Mouse (Mus musculus): ENCODE measurements around the gene Rasl11b. TPM values are rescaled to one million over a fixed set of nuclear protein-coding genes. Genes with fewer than 3 reads are reported as not detected.

The Rasl11b gene
- polyA plus RNA-seq, 1 experiment from 2014 or later: 107 TPM

DNA sequence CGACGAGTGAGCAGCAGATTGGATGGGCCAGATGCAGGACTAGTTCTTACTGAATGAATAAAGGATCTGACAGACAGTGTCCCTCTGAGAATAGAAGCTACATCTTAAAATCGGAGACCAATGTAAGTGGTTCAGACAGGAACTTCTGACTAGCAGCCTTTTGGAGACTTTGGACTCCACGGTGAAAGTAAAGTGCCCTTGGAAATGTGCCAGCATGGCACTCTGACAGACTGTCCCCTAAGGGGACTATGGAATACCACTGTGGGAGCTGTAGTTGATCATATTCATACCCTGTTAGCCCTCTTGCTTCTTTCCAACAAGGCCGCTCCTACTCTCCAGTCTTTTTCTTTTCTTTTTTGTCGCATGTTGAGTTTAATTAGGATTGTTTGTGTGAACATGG lies 31.9 kb upstream of the Rasl11b start:
- Histone ChIP-seq H3K4me3 (no peak overlapping the region), H3K9me3 (replicated peaks) (no peaks in the 10 kb centered on the region), H3K27ac (ENCODE audit: poor library complexity, severe bottlenecking) (peak overlapping the region; percentile 84), H3K4me2 (no peak overlapping the region), H3K36me3 (no peaks in the 10 kb centered on the region; the same call in 1 of the 2 replicates), H3K4me1 (replicated peaks) (peaks cover 63% of the 10 kb centered on the region), H3K27me3 (replicated peaks) (no peaks in the 10 kb centered on the region), H3K9ac (no peak overlapping the region)
- no peak for ATAC-seq (ENCODE audit: insufficient number of reproducible peaks, low FRiP score)
- WGBS: 71% methylated on average over 6 of the region's 6 CpGs

DNA sequence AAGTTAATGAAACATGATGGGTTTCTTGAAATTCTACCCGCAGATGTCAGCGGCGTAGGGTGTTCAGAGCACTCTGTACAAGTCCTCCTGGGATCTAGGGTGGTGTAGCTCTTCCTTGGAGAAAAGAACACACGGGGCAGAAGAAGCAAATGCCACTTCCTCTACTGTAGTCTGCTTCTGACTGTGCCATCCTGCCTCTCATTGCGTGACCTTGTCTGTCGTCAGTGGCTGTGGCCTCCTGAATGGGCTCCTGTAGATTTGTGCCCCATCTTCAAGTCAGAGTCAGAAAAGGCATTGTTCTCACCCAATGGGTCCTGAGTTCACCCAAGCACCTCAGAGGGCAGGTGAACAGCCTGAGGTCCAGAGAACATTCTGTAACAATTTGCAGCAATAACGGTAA lies 30.5 kb upstream of the Rasl11b start:
- Histone ChIP-seq H3K4me2 (no peak overlapping the region), H3K9ac (no peak overlapping the region), H3K27ac (ENCODE audit: poor library complexity, severe bottlenecking) (no peak overlapping the region), H3K4me3 (no peak overlapping the region), H3K27me3 (replicated peaks) (no peaks in the 10 kb centered on the region), H3K36me3 (no peaks in the 10 kb centered on the region), H3K9me3 (replicated peaks) (no peaks in the 10 kb centered on the region), H3K4me1 (replicated peaks) (peaks cover 61% of the 10 kb centered on the region)
- WGBS: 79% methylated on average over 7 of the region's 7 CpGs
- ATAC-seq (ENCODE audit: insufficient number of reproducible peaks, low FRiP score): no peak

DNA sequence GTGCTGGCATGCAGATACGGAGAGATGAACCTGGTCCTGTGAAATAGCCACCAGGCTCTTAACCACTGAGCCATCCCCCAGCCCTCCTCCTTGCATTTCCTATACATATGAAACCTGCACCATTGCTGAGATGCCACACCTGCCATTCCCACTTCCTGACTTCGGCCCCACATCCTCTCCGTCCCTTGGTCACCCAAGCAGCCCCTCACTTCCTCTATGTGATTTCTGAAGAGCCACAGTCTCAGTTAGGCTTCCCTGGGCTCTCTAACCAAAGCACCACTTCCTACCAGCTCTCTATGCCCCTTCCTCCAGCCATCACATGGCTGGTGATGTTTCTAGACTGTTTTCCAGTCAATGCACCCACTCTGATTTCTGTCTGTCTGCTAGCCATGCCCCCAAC lies 28.4 kb upstream of the Rasl11b start:
- WGBS: 89% methylated on average over 3 of the region's 3 CpGs
- no peak overlapping the region for H3K27ac ChIP-seq (ENCODE audit: poor library complexity, severe bottlenecking)
- H3K4me3 ChIP-seq: no peak overlapping the region
- no peaks in the 10 kb centered on the region for H3K27me3 ChIP-seq (replicated peaks)
- no peak for ATAC-seq (ENCODE audit: insufficient number of reproducible peaks, low FRiP score)
- no peaks in the 10 kb centered on the region for H3K9me3 ChIP-seq (replicated peaks)
- H3K4me1 ChIP-seq (replicated peaks): peaks cover 48% of the 10 kb centered on the region
- no peak overlapping the region for H3K4me2 ChIP-seq
- H3K36me3 ChIP-seq: no peaks in the 10 kb centered on the region
- H3K9ac ChIP-seq: no peak overlapping the region

GRCm38 (mm10) chr5:74168085-74168484 lies 27.0 kb upstream of the Rasl11b start:
- peaks cover 48% of the 10 kb centered on the region for H3K4me1 ChIP-seq (replicated peaks)
- H3K9ac ChIP-seq: no peak overlapping the region
- no peak for ATAC-seq (ENCODE audit: insufficient number of reproducible peaks, low FRiP score)
- WGBS: 73% methylated on average over 3 of the region's 3 CpGs
- H3K36me3 ChIP-seq: no peaks in the 10 kb centered on the region
- no peaks in the 10 kb centered on the region for H3K9me3 ChIP-seq (replicated peaks)
- H3K4me3 ChIP-seq: no peak overlapping the region
- H3K27ac ChIP-seq (ENCODE audit: poor library complexity, severe bottlenecking): no peak overlapping the region
- H3K27me3 ChIP-seq (replicated peaks): no peaks in the 10 kb centered on the region
- H3K4me2 ChIP-seq: no peak overlapping the region

DNA sequence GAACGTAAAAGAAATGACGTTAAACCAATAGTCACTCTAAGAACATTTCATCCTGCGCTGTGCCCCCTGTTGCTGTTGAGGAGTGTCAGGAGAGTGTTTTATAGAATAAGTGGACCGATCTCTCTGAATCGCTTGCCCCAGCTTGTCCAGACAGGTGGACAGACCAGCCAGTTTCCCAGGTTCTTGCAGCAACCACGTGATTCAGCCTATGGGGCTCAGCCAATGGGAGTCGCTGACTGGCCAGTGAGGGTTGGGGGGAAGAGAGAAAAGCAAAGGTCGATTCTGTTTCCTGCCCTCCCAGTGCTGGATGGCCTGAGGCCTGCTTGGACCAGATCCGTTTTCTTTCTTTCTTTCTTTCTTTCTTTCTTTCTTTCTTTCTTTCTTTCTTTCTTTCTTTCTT lies 23.3 kb upstream of the Rasl11b start:
- ATAC-seq (ENCODE audit: insufficient number of reproducible peaks, low FRiP score): no peak
- Histone ChIP-seq H3K4me3 (no peak overlapping the region), H3K27ac (ENCODE audit: poor library complexity, severe bottlenecking) (peak overlapping the region; percentile 96), H3K4me2 (no peak overlapping the region), H3K9ac (0 out of 2 replicates have a peak overlapping the region, but pooled peaks have one; percentile 31), H3K36me3 (no peaks in the 10 kb centered on the region), H3K9me3 (replicated peaks) (no peaks in the 10 kb centered on the region), H3K27me3 (replicated peaks) (no peaks in the 10 kb centered on the region), H3K4me1 (replicated peaks) (peaks cover 62% of the 10 kb centered on the region)
- WGBS: 71% methylated on average over 9 of the region's 9 CpGs

GRCm38 (mm10) chr5:74172208-74172607 lies 22.9 kb upstream of the Rasl11b start:
- peak; percentile 83 for ATAC-seq (ENCODE audit: insufficient number of reproducible peaks, low FRiP score)
- H3K36me3 ChIP-seq: no peaks in the 10 kb centered on the region
- peaks cover 64% of the 10 kb centered on the region for H3K4me1 ChIP-seq (replicated peaks)
- H3K4me2 ChIP-seq: peak overlapping the region; percentile 57
- no peak overlapping the region for H3K4me3 ChIP-seq
- 24% methylated on average over 12 of the region's 12 CpGs for WGBS
- peak overlapping the region; percentile 96 for H3K27ac ChIP-seq (ENCODE audit: poor library complexity, severe bottlenecking)
- H3K9me3 ChIP-seq (replicated peaks): no peaks in the 10 kb centered on the region
- peak overlapping the region; percentile 50; the same call in 1 of the 2 replicates for H3K9ac ChIP-seq
- H3K27me3 ChIP-seq (replicated peaks): no peaks in the 10 kb centered on the region

DNA sequence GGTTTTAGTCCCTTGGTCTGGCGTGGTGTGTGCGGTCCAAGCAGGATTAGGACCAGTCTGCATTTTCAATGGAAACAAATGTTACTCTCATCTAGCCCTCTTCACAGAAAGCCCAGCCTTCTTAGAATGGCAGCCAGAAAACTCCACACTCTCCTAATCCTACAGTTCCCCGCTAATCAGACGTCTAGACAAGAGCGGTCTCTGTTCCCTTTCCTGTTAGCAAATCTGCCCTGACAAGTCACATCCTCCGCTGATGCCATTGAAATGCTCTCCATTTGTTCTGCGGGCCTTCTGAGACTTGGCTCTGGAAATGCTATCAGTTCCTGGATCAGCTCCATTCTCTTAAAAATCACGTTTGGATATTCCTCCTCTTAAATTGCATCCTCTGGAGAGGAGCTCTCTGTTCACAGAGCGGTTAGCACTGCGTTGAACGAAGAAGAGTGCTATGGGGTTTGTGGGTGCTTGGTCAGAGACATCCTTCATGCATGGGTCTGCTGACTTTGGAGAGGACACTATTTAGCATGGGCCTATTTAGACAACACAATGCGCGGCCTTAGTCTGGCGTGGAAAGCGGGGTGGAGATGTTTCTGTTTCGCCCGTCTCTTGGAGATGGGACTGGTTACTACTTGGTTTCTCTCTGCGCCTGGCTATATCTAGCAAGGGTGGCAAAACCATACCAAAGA lies 21.8 kb upstream of the Rasl11b start:
- no peaks in the 10 kb centered on the region for H3K9me3 ChIP-seq (replicated peaks)
- WGBS: 46% methylated on average over 18 of the region's 18 CpGs
- ATAC-seq (ENCODE audit: insufficient number of reproducible peaks, low FRiP score): peak; percentile 63
- no peak overlapping the region for H3K9ac ChIP-seq
- no peak overlapping the region for H3K4me2 ChIP-seq
- H3K4me1 ChIP-seq (replicated peaks): peaks cover 63% of the 10 kb centered on the region
- peak overlapping the region; percentile 96 for H3K27ac ChIP-seq (ENCODE audit: poor library complexity, severe bottlenecking)
- no peak overlapping the region for H3K4me3 ChIP-seq
- H3K36me3 ChIP-seq: no peaks in the 10 kb centered on the region
- no peaks in the 10 kb centered on the region for H3K27me3 ChIP-seq (replicated peaks)

GRCm38 (mm10) chr5:74175526-74176270 lies 19.4 kb upstream of the Rasl11b start:
- Histone ChIP-seq H3K36me3 (no peaks in the 10 kb centered on the region), H3K4me3 (no peak overlapping the region), H3K9ac (no peak overlapping the region), H3K27ac (ENCODE audit: poor library complexity, severe bottlenecking) (peak overlapping the region; percentile 82), H3K4me1 (replicated peaks) (peaks cover 58% of the 10 kb centered on the region), H3K9me3 (replicated peaks) (no peaks in the 10 kb centered on the region), H3K4me2 (no peak overlapping the region; the same call in 1 of the 2 replicates), H3K27me3 (replicated peaks) (no peaks in the 10 kb centered on the region)
- peak; percentile 35; the same call in 1 of the 2 replicates for ATAC-seq (ENCODE audit: insufficient number of reproducible peaks, low FRiP score)
- WGBS: 44% methylated on average over 14 of the region's 14 CpGs

- ATAC-seq (ENCODE audit: insufficient number of reproducible peaks, low FRiP score): no peak
- Histone ChIP-seq H3K27me3 (replicated peaks) (no peaks in the 10 kb centered on the region), H3K4me3 (no peak overlapping the region), H3K4me1 (replicated peaks) (peaks cover 49% of the 10 kb centered on the region), H3K27ac (ENCODE audit: poor library complexity, severe bottlenecking) (no peak overlapping the region), H3K4me2 (no peak overlapping the region), H3K36me3 (no peaks in the 10 kb centered on the region), H3K9me3 (replicated peaks) (no peaks in the 10 kb centered on the region), H3K9ac (no peak overlapping the region)
- 59% methylated on average over 10 of the region's 10 CpGs for WGBS
Measured at GRCm38 (mm10) chr5:74180216-74180615, 14.9 kb upstream of the Rasl11b start.

DNA sequence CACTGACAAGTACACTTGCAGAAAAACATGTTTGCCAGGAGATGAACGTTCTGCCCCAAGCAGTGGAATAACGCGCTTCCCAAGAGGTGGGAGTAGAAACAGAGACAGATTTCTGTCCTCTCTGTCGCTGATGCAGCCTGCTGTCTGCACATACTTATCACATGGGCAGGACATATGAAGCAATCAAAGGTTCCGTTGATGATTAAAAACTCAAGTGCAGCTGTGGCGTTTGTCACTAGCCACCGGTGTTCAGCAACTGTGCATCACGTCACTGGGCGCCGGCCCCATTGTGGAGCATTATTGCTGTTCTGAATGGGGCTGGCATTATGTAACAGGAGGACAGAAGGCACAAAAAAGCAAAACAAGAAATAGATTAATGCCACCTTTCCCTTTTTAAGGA lies 12.0 kb upstream of the Rasl11b start:
- H3K27ac ChIP-seq (ENCODE audit: poor library complexity, severe bottlenecking): peak overlapping the region; percentile 40; the same call in 1 of the 2 replicates
- H3K9me3 ChIP-seq (replicated peaks): no peaks in the 10 kb centered on the region
- H3K36me3 ChIP-seq: no peaks in the 10 kb centered on the region
- no peak overlapping the region for H3K9ac ChIP-seq
- ATAC-seq (ENCODE audit: insufficient number of reproducible peaks, low FRiP score): no peak
- peaks cover 40% of the 10 kb centered on the region for H3K4me1 ChIP-seq (replicated peaks)
- no peaks in the 10 kb centered on the region for H3K27me3 ChIP-seq (replicated peaks)
- 29% methylated on average over 10 of the region's 10 CpGs for WGBS
- H3K4me3 ChIP-seq: no peak overlapping the region
- peak overlapping the region; percentile 29; the same call in 1 of the 2 replicates for H3K4me2 ChIP-seq

DNA sequence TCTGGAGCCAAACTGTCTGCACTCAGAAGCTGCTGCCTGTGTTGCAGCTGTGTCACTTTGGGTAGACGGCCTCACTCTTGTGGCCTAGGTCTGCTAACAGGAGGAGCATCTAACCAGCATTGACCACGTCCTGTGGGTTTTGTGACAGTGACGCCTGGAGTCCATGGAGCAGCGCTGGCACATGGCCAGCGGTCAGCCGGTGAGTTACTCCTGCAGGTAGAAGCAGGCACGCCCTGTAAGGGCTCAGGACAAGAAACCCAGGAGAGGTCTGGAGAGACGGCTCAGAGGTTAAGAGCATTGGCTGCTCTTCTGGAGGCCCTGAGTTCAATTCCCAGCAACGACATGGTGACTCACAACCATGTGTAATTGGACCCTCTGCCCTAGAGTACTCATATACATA lies 10.5 kb upstream of the Rasl11b start:
- Histone ChIP-seq H3K4me1 (replicated peaks) (peaks cover 47% of the 10 kb centered on the region), H3K4me3 (no peak overlapping the region), H3K4me2 (no peak overlapping the region), H3K9ac (0 out of 2 replicates have a peak overlapping the region, but pooled peaks have one; percentile 24), H3K27me3 (replicated peaks) (no peaks in the 10 kb centered on the region), H3K9me3 (replicated peaks) (no peaks in the 10 kb centered on the region), H3K27ac (ENCODE audit: poor library complexity, severe bottlenecking) (peak overlapping the region; percentile 36), H3K36me3 (no peaks in the 10 kb centered on the region)
- 50% methylated on average over 9 of the region's 9 CpGs for WGBS
- ATAC-seq (ENCODE audit: insufficient number of reproducible peaks, low FRiP score): no peak
